Mouse (Mus musculus) MEL (cell line): ENCODE results near the gene Rps6kb2.

Experiments
- JUND ChIP-seq: IDR thresholded peaks from 2 replicates; pipeline ENCODE4 v1.6.1; 2011; ENCODE audit warnings: low read depth, mild to moderate bottlenecking, improper control_type of control experiment, low read length
- RCOR1 ChIP-seq: IDR thresholded peaks from 2 replicates; pipeline ENCODE4 v1.6.1; 2012; ENCODE audit warnings: low read depth, mild to moderate bottlenecking, inconsistent platforms, low read length, improper control_type of control experiment

DNA sequence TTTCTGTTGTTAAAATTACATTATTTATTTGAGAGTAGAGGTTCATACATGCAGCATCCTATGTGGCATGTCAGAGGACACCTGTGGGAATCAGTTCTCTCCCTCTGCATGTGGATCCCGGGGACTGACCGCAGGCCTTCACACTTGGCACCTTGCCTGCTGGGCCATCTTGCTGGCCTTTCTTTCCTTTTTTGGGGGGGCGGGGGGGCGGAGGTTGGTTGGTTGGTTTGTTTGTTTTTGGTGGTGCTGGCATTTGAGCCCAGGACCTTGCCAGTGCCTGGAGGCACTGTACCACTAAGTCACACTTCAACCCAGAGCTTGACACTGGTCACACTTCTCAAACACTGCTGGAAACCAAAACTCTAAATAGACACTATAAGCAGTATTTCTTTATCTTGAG lies 28.8 kb downstream of the Rps6kb2 start:
- TF ChIP-seq JUND = no peak
- no peak for TF ChIP-seq RCOR1
